Mouse (Mus musculus): ENCODE results near the gene Col4a6. TPM values are rescaled to one million over a fixed set of nuclear protein-coding genes. Genes with fewer than 3 reads are reported as not detected.
A peak's percentile ranks its signal among the peaks of the same experiment; 100 is the strongest.

The Col4a6 gene
- polyA plus RNA-seq (2015; fragmentation: Nextera tagmentation; extraction: Ambion mirVana), result 3.4 and 3.5 TPM in 2 replicates

- Histone ChIP-seq H3K36me3 (no peaks in the 10 kb centered on the region), H3K4me3 (peak within 1 kb of the TSS; percentile 43), H3K4me2 (peak within 1 kb of the TSS; percentile 72), H3K9ac (no peak within 1 kb of the TSS), H3K9me3 (no peaks in the 10 kb centered on the region), H3K27me3 (peaks cover 19% of the 10 kb centered on the region), H3K27ac (replicated peaks) (no peak within 1 kb of the TSS), H3K4me1 (replicated peaks) (no peaks in the 10 kb centered on the region)
- 15% methylated on average over 16 of the region's 16 CpGs for WGBS
- peak; percentile 63; the same call in 1 of the 2 replicates for ATAC-seq (ENCODE audit: low FRiP score, low read depth)
These were observed at the start of gene Col4a6 for GRCm38 (mm10) chrX:141473470-141474302. Gene Col4a6, minus strand, starts transcription at chrX:141474076.

- Histone ChIP-seq H3K4me2 (no peak overlapping the region), H3K9ac (no peak overlapping the region), H3K9me3 (no peaks in the 10 kb centered on the region), H3K4me1 (replicated peaks) (no peaks in the 10 kb centered on the region), H3K27ac (replicated peaks) (no peak overlapping the region), H3K27me3 (0 out of 2 replicates have a peak, but pooled peaks cover 2% of the 10 kb centered on the region), H3K36me3 (no peaks in the 10 kb centered on the region), H3K4me3 (no peak overlapping the region)
- WGBS, result 83% methylated on average over 1 of the region's 1 CpGs
- ATAC-seq (ENCODE audit: low FRiP score, low read depth), result no peak
These were observed 29.2 kb upstream of the Col4a6 start for GRCm38 (mm10) chrX:141503125-141503524.

GRCm38 (mm10) chrX:141494545-141494944 is 20.7 kb upstream of the Col4a6 start:
- Histone ChIP-seq H3K27ac (replicated peaks) (no peak overlapping the region), H3K4me2 (no peak overlapping the region), H3K36me3 (no peaks in the 10 kb centered on the region), H3K27me3 (0 out of 2 replicates have a peak, but pooled peaks cover 3% of the 10 kb centered on the region), H3K4me3 (no peak overlapping the region), H3K9ac (no peak overlapping the region), H3K4me1 (replicated peaks) (no peaks in the 10 kb centered on the region), H3K9me3 (no peaks in the 10 kb centered on the region)
- WGBS, result 59% methylated on average over 4 of the region's 4 CpGs
- no peak for ATAC-seq (ENCODE audit: low FRiP score, low read depth)

GRCm38 (mm10) chrX:141475566-141476327 is 1.9 kb upstream of the Col4a6 start:
- Histone ChIP-seq H3K27ac (replicated peaks) (no peak overlapping the region), H3K4me2 (peak overlapping the region; percentile 72), H3K9ac (peak overlapping the region; percentile 33), H3K27me3 (peaks cover 16% of the 10 kb centered on the region), H3K9me3 (no peaks in the 10 kb centered on the region), H3K36me3 (no peaks in the 10 kb centered on the region), H3K4me3 (peak overlapping the region; percentile 43), H3K4me1 (replicated peaks) (no peaks in the 10 kb centered on the region)
- 23% methylated on average over 14 of the region's 14 CpGs for WGBS
- ATAC-seq (ENCODE audit: low FRiP score, low read depth), result peak; percentile 68; the same call in 1 of the 2 replicates

GRCm38 (mm10) chrX:141475110-141475509 is 1.2 kb upstream of the Col4a6 start, which contains the start of gene Col4a5:
Gene Col4a5, plus strand, starts transcription at chrX:141475385.
- peak; percentile 81 for ATAC-seq (ENCODE audit: low FRiP score, low read depth)
- WGBS, result 15% methylated on average over 13 of the region's 13 CpGs
- H3K4me3 ChIP-seq, result peak within 1 kb of the TSS; percentile 43

GRCm38 (mm10) chrX:141447936-141448335 is 25.9 kb downstream of the Col4a6 start:
- H3K4me2 ChIP-seq, result no peak overlapping the region
- H3K27me3 ChIP-seq, result 0 out of 2 replicates have a peak, but pooled peaks cover 18% of the 10 kb centered on the region
- ATAC-seq (ENCODE audit: low FRiP score, low read depth), result no peak
- no peak overlapping the region for H3K27ac ChIP-seq (replicated peaks)
- no peaks in the 10 kb centered on the region for H3K36me3 ChIP-seq
- 90% methylated on average over 1 of the region's 1 CpGs for WGBS
- H3K4me3 ChIP-seq, result no peak overlapping the region
- H3K4me1 ChIP-seq (replicated peaks), result no peaks in the 10 kb centered on the region
- no peaks in the 10 kb centered on the region for H3K9me3 ChIP-seq
- no peak overlapping the region for H3K9ac ChIP-seq

More at GRCm38 (mm10) chrX:141475110-141475509, 1.2 kb upstream of the Col4a6 start, which contains the start of gene Col4a5:
- Histone ChIP-seq H3K36me3 (no peaks in the 10 kb centered on the region), H3K9me3 (no peaks in the 10 kb centered on the region), H3K4me2 (peak within 1 kb of the TSS; percentile 72), H3K27ac (replicated peaks) (no peak within 1 kb of the TSS), H3K9ac (peak within 1 kb of the TSS; percentile 33), H3K4me1 (replicated peaks) (no peaks in the 10 kb centered on the region), H3K27me3 (peaks cover 19% of the 10 kb centered on the region)

- H3K27ac ChIP-seq (replicated peaks), result no peak overlapping the region
- no peak overlapping the region for H3K9ac ChIP-seq
- no peaks in the 10 kb centered on the region for H3K36me3 ChIP-seq
- ATAC-seq (ENCODE audit: low FRiP score, low read depth), result no peak
- WGBS, result 70% methylated on average over 2 of the region's 2 CpGs
- H3K4me1 ChIP-seq (replicated peaks), result no peaks in the 10 kb centered on the region
- H3K4me2 ChIP-seq, result no peak overlapping the region
- no peaks in the 10 kb centered on the region for H3K9me3 ChIP-seq
- 0 out of 2 replicates have a peak, but pooled peaks cover 4% of the 10 kb centered on the region for H3K27me3 ChIP-seq
- H3K4me3 ChIP-seq, result no peak overlapping the region
These were observed 34.5 kb downstream of the Col4a6 start for GRCm38 (mm10) chrX:141439423-141439822.

- H3K9me3 ChIP-seq, result no peaks in the 10 kb centered on the region
- no peak overlapping the region for H3K4me2 ChIP-seq
- no peaks in the 10 kb centered on the region for H3K36me3 ChIP-seq
- 89% methylated on average over 6 of the region's 6 CpGs for WGBS
- H3K4me3 ChIP-seq, result no peak overlapping the region
- no peak overlapping the region for H3K27ac ChIP-seq (replicated peaks)
- no peak overlapping the region for H3K9ac ChIP-seq
- no peaks in the 10 kb centered on the region for H3K27me3 ChIP-seq
- H3K4me1 ChIP-seq (replicated peaks), result no peaks in the 10 kb centered on the region
- ATAC-seq (ENCODE audit: low FRiP score, low read depth), result no peak
These were observed 37.1 kb downstream of the Col4a6 start for GRCm38 (mm10) chrX:141436780-141437179.

GRCm38 (mm10) chrX:141415318-141415717 is 58.6 kb downstream of the Col4a6 start:
- ATAC-seq (ENCODE audit: low FRiP score, low read depth), result no peak
- no peaks in the 10 kb centered on the region for H3K36me3 ChIP-seq
- H3K9ac ChIP-seq, result no peak overlapping the region
- no peaks in the 10 kb centered on the region for H3K9me3 ChIP-seq
- no peak overlapping the region for H3K4me2 ChIP-seq
- WGBS, result 61% methylated on average over 2 of the region's 2 CpGs
- peaks cover 6% of the 10 kb centered on the region; the same call in 1 of the 2 replicates for H3K27me3 ChIP-seq
- no peaks in the 10 kb centered on the region for H3K4me1 ChIP-seq (replicated peaks)
- H3K27ac ChIP-seq (replicated peaks), result no peak overlapping the region
- H3K4me3 ChIP-seq, result no peak overlapping the region

- Histone ChIP-seq H3K36me3 (no peaks in the 10 kb centered on the region), H3K9ac (no peak overlapping the region), H3K4me2 (no peak overlapping the region), H3K9me3 (no peaks in the 10 kb centered on the region), H3K4me3 (no peak overlapping the region), H3K27me3 (no peaks in the 10 kb centered on the region), H3K4me1 (replicated peaks) (no peaks in the 10 kb centered on the region), H3K27ac (replicated peaks) (no peak overlapping the region)
- WGBS, result 69% methylated on average over 3 of the region's 3 CpGs
- ATAC-seq (ENCODE audit: low FRiP score, low read depth), result no peak
These were observed 77.6 kb downstream of the Col4a6 start for GRCm38 (mm10) chrX:141396243-141396642.

- Histone ChIP-seq H3K9ac (no peak overlapping the region), H3K27ac (replicated peaks) (no peak overlapping the region), H3K4me1 (replicated peaks) (no peaks in the 10 kb centered on the region), H3K9me3 (no peaks in the 10 kb centered on the region), H3K27me3 (0 out of 2 replicates have a peak, but pooled peaks cover 8% of the 10 kb centered on the region), H3K4me2 (no peak overlapping the region), H3K36me3 (no peaks in the 10 kb centered on the region), H3K4me3 (no peak overlapping the region)
- WGBS, result 36% methylated on average over 3 of the region's 3 CpGs
- no peak for ATAC-seq (ENCODE audit: low FRiP score, low read depth)
These were observed 88.3 kb downstream of the Col4a6 start for GRCm38 (mm10) chrX:141385399-141386105.

Measured in hindbrain, embryonic 15.5 days (tissue).